Mouse (Mus musculus) testis, adult 2 months (tissue): ENCODE results near the gene Fam53b. TPM values are rescaled to one million over a fixed set of nuclear protein-coding genes. Genes with fewer than 3 reads are reported as not detected.

Source experiments
- H3K27ac ChIP-seq: fragments of 200-500 bp; 2 replicates; pipeline ENCODE4 v1.5.1; 2012; ENCODE audit warnings: low read depth, low read length; ENCODE audit not compliant: control insufficient read depth, insufficient read depth
- H3K27me3 ChIP-seq: fragments of 200-500 bp; 2 replicates; pipeline ENCODE4 v1.6.1; 2012; ENCODE audit warnings: mild to moderate bottlenecking, low read length, moderate library complexity; ENCODE audit not compliant: control insufficient read depth, insufficient read depth
- H3K36me3 ChIP-seq: fragments of 200-500 bp; 2 replicates; pipeline ENCODE4 v1.6.1; 2012; ENCODE audit warnings: mild to moderate bottlenecking, low read length; ENCODE audit not compliant: control insufficient read depth, insufficient read depth
- H3K4me1 ChIP-seq: fragments of 200-500 bp; 2 replicates; pipeline ENCODE4 v1.6.1; 2012; ENCODE audit warnings: low read length; ENCODE audit not compliant: control insufficient read depth, insufficient read depth
- H3K4me3 ChIP-seq: fragments of 200-500 bp; 2 replicates; pipeline ENCODE4 v1.5.1; 2012; ENCODE audit warnings: low read depth, mild to moderate bottlenecking, low read length, moderate library complexity, mixed read lengths; ENCODE audit not compliant: control insufficient read depth
- CTCF ChIP-seq: fragments of 200-500 bp; IDR thresholded peaks from 2 replicates; pipeline ENCODE4 v1.5.1; 2012; ENCODE audit warnings: low read depth, mild to moderate bottlenecking, inconsistent platforms, low read length, moderate library complexity; ENCODE audit not compliant: control insufficient read depth, insufficient read depth, insufficient replicate concordance
- POLR2A ChIP-seq: fragments of 200-500 bp; IDR thresholded peaks from 2 replicates; pipeline ENCODE4 v1.6.1; 2012; ENCODE audit warnings: low read depth, mild to moderate bottlenecking, inconsistent platforms, low read length, moderate library complexity; ENCODE audit not compliant: control insufficient read depth
- polyA plus RNA-seq: library from polyadenylated mRNA; depleted of rRNA; stranded (reverse); fragments of >200 nt; gene quantifications from 2 replicates; pipeline ENCODE4 v1.2.3, GENCODE M21; 2012

Fam53b gene
- polyA plus RNA-seq, 1 experiment = 6.1 TPM

- no peaks in the 10 kb centered on the region for H3K27me3 ChIP-seq
- H3K27ac ChIP-seq = no peak overlapping the region
- H3K4me1 ChIP-seq = peaks cover 9% of the 10 kb centered on the region
- no peaks in the 10 kb centered on the region for H3K36me3 ChIP-seq
- H3K4me3 ChIP-seq = no peak overlapping the region
- TF ChIP-seq POLR2A (no peak), CTCF (no peak)
Observed at GRCm38 (mm10) chr7:132778630-132779029, 35.1 kb downstream of the Fam53b start.

- Histone ChIP-seq H3K36me3 (no peaks in the 10 kb centered on the region), H3K4me1 (peaks cover 9% of the 10 kb centered on the region), H3K27ac (peak overlapping the region; percentile 19)
Observed at GRCm38 (mm10) chr7:132777728-132778453, 35.8 kb downstream of the Fam53b start.

GRCm38 (mm10) chr7:132777117-132777516 lies 36.6 kb downstream of the Fam53b start:
- H3K27me3 ChIP-seq = no peaks in the 10 kb centered on the region
- no peak overlapping the region for H3K4me3 ChIP-seq
- no peak for TF ChIP-seq POLR2A
- peaks cover 9% of the 10 kb centered on the region for H3K4me1 ChIP-seq
- H3K36me3 ChIP-seq = no peaks in the 10 kb centered on the region
- peak overlapping the region; percentile 41 for H3K27ac ChIP-seq

More at GRCm38 (mm10) chr7:132777728-132778453, 35.8 kb downstream of the Fam53b start:
- no peak overlapping the region for H3K4me3 ChIP-seq
- no peaks in the 10 kb centered on the region for H3K27me3 ChIP-seq
- TF ChIP-seq CTCF = no peak
- no peak for TF ChIP-seq POLR2A

- no peaks in the 10 kb centered on the region for H3K36me3 ChIP-seq
- TF ChIP-seq POLR2A (no peak), CTCF (no peak)
- H3K4me1 ChIP-seq = peaks cover 6% of the 10 kb centered on the region
- H3K4me3 ChIP-seq = no peak overlapping the region
- H3K27ac ChIP-seq = peak overlapping the region; percentile 41; the same call in 1 of the 2 replicates
- no peaks in the 10 kb centered on the region for H3K27me3 ChIP-seq
Observed at GRCm38 (mm10) chr7:132776338-132777111, 37.2 kb downstream of the Fam53b start.

GRCm38 (mm10) chr7:132775922-132776321 lies 37.8 kb downstream of the Fam53b start:
- Histone ChIP-seq H3K4me3 (no peak overlapping the region), H3K36me3 (no peaks in the 10 kb centered on the region), H3K27me3 (no peaks in the 10 kb centered on the region), H3K4me1 (peaks cover under 1% of the 10 kb centered on the region; the same call in 1 of the 2 replicates), H3K27ac (peak overlapping the region; percentile 3)
- TF ChIP-seq CTCF = no peak
- no peak for TF ChIP-seq POLR2A

- Histone ChIP-seq H3K27me3 (no peaks in the 10 kb centered on the region), H3K4me1 (no peaks in the 10 kb centered on the region; the same call in 1 of the 2 replicates), H3K27ac (no peak overlapping the region; the same call in 1 of the 2 replicates), H3K4me3 (no peak overlapping the region), H3K36me3 (no peaks in the 10 kb centered on the region)
- TF ChIP-seq CTCF = no peak
- TF ChIP-seq POLR2A = no peak
Observed at GRCm38 (mm10) chr7:132775333-132775732, 38.4 kb downstream of the Fam53b start.

- H3K4me1 ChIP-seq = peaks cover 2% of the 10 kb centered on the region; the same call in 1 of the 2 replicates
- no peaks in the 10 kb centered on the region for H3K36me3 ChIP-seq
- no peaks in the 10 kb centered on the region for H3K27me3 ChIP-seq
- TF ChIP-seq CTCF (no peak), POLR2A (no peak)
- H3K27ac ChIP-seq = no peak overlapping the region
- H3K4me3 ChIP-seq = no peak overlapping the region
Observed at GRCm38 (mm10) chr7:132773011-132773705, 40.5 kb downstream of the Fam53b start.
